Mouse (Mus musculus) embryo, embryonic 11 days (tissue): ENCODE data around the gene St7.

Experiments used
- DNase-seq: peaks from one replicate; pipeline ENCODE4 v3.0.0-alpha.2; 2015

The St7 gene

DNA sequence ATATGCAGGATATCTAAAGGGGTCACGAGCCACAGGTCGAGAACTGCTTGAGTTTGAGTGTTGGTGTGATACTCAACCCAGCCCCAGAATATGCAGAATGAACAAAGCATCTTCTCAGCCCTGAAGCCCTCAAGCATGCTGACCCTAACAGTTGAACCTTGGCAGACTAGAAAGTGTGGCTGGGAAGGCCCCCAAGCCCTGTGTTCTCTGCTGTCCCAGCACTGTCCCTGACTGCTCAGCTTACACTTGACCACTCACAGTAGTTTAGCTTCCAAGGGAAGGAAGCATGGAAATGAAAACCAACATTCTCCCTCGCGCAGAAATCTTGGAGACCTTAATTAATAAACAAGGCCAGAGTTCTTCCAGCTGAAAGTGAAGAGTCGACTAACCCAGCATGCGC, 219.6 kb downstream of the St7 start:
- DNase-seq, result no peak

DNA sequence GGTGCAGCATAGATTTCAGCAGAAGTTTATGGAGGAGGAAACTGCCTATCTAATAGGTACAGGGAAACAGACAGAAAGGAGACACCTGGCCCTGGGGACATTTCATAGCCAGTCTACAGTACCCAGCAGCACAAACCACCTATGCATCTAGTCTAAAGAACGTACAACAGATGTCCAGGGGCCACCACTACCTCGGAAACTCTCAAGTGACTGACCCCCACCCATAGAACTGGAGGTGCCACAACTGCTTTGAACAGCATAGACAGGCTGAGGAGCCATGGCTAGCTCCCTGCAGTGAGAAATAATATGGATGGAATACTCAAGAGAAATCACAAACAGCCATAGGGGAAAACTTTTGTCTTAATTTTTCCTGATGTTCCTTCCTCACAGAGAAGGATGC, 220.1 kb downstream of the St7 start:
- DNase-seq, result no peak

DNA sequence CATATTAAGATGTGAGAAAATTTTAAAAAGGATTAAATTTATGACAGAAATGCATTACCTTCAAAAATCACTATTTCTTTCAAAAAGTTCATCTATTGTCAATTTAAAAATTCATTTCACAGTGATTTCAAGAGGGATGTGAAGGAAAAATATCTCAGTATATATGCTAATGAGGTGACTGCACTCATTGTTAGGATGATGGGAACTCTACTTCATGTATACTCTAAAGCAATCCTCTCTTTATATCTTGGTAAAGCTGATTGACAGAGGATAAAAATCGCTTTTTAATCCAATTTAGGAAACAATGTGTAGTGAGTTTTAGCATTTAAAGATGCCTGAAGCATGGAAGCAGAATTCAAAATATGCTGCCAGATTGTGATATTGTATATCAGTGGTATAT, 220.6 kb downstream of the St7 start:
- DNase-seq, result no peak

DNA sequence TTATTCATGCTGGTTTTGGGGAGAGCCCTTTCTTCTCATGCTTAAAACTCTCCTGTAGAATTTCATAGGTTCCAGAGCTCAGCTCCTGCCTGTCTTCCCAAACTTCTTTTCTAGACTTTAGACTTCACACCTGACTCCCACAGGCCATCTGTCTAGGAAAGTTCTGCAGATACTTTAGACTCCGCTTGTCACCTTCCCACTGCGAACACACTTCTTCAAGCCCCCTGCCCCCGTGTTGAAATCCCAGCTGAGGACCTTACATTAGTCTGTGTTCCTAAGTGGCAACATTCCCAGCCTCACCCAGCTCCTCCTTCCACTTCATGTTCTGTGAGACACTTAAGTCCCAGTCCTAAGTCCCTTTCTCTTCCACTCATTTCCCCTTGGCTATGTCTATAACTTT, 221.6 kb downstream of the St7 start:
- no peak for DNase-seq

DNA sequence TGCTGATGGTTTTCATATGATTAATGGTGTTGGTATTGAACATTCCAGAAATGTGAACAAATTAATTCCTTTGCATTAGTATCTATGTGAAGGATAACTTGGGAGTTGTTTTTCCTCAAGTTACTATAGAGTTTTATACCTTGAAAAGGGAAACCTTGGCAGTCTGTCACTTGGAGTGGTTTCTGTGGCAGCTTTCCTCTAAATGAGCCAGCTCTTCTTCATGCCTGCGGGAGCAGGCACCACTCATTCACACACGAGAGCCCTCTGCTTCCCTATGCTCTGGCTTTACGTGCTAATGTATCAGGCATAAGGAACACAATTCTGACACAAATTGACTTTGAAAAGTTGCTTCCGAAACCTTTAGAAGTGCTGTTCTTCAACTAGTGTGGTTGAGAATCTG, 224.5 kb downstream of the St7 start:
- no peak for DNase-seq

DNA sequence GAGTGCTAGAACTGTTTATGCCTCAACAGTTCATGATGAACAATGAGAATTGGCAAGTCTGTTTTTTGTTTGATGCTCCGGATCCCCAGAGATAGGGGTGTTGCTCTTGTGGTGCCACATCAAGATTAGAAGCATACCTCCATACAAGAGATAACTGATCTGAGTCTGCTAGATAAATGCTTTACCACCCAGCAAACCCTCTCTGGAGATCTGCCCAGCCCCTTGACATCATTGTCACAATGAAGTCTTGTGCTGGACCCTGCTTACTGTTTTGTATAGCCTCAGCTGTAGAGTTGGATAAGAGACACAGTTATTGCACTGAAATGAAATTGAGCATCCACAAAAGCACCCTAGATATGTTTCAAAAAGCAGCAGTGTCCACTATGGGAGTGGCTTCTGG, 229.4 kb downstream of the St7 start:
- DNase-seq, result no peak

DNA sequence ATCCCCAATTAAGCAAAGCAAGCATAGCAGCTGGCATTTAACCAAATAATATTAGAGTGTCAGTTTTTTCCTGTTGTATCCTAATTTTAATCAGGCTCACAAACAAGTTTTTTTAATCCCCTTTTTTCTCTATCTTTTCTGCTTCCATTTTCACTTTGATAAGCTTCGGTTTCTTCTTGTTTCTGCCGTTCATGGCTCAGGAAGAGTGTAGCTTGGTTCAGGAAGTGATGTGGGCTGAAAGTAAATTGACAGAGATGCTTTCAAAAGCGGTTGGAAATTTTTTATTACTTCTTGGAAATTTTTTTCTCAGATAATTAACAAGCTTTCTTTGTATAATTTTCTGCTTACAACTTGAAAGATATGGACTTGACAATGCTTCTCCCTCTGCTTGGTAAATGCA, 230.2 kb downstream of the St7 start:
- DNase-seq, result no peak

DNA sequence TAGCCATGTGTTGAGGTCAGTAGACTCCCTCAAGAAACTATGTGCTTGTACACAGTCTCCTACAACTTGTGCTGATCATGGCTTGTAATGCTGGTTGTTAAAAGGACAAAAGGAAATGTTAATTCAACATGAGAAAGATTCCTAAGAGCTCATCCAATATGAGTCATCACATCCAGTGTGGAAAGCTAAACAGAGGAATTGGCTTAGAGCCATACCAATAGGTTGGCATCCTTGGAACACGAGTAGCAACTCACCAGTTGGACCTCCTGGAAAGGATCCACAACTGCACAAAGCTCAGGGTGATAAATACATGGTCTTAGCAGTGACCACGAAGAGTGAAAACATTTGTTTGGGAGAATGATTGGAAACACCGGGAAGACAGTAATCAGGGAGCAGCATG, 230.6 kb downstream of the St7 start:
- DNase-seq, result no peak

DNA sequence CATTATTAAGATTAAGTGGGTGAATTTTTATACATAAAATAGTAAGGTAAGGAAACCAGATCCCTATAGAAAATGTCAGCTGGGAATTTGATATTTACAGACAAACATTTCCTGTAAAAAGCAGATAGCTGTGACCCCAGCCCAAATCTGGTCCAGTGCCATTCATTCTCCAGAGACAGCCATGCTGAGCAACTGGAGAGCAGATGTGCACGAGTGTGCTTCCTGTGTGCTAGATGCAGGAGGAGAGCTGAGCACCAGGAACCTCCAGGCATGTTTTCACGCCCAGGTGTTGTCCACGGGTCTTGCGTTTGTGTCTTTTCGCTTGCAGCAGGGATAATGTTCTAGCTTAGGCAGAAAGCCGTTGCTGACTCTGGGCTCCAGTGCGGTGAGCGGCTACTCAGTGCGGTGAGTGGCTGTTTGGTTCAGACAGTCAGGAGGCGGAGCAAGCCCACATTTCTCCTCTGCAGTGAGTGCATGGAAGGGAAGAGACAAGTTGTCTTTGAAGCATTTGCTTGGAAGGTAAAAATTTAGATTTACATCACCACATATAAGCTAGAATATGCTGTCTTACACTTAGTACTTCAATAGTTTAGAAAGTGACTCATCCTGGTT, 231.3 kb downstream of the St7 start:
- DNase-seq, result no peak

DNA sequence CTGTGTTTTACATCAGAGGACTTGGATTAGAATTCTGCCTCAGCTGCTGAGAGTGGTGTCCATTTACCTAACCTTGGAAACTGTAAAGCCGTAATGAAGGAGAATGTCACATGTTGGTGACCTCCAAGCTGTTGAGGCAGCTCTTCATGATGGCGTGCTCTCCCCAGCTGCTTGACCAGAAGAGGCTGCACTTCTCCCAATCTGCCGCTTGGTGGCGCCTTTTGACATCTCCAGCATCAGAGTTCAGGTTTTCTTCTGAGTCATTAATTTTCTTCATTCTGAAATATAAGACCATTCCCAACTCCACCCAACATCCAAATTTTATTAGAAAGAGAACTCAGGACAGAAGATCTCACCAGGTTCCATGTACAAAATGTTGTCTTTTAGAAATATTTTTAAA, 232.5 kb downstream of the St7 start:
- no peak for DNase-seq

DNA sequence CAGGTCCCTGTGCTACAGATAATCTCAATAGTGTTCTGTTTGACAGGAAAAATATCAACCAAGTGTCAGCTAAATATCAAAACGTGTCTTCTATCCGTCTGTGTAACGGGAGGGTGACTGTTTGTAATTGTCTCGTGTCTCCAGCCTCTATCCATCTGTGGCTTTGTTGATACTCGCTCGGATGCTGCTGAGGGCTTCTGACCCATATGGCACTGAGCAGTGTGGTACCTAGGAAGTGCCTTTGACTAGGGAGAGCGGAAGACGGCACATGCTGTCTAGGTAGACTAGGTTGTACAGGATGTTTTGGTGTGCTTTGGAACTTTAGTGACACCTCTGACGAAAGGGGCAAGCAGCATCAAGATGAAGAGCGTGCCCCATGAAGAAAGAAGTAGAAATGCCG, 235.0 kb downstream of the St7 start:
- no peak for DNase-seq

DNA sequence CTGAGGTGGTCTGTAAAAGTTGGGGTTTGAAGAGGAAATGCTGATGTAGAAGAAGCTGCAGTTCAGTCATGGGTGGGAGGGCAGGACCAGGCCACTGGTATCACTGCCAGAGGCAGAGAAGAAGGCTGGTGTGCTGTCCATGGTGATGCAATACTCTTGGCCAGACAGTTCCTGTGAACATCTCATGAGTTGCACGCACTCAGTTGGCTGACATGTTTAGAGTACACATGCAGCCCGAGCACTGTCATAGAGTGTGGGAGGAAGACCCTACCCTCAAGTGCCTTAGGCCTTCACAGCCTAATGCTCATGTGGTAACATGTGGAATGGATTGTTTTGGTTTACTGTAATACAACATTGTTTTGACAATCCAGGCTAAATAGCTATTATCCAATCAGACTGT, 238.5 kb downstream of the St7 start:
- DNase-seq, result no peak

DNA sequence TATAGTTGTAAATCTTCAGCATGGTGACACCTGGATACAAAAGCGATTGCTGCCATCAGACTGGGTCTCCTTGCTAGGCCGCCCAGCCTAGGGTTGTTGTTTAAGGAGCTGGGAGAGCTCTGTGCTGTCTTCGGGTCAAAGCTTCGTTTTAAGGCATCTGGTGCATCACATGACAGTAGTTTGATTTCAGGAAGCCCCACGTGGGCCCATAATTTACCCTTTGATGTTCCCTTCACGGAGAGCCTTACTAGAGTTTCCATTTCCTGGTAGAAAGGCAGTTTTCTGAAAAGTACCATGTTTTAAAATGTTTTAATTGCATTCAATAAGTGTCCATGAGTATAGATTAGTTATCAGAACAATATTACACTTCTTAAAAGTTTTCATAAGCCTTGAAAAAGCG, 239.1 kb downstream of the St7 start:
- no peak for DNase-seq

DNA sequence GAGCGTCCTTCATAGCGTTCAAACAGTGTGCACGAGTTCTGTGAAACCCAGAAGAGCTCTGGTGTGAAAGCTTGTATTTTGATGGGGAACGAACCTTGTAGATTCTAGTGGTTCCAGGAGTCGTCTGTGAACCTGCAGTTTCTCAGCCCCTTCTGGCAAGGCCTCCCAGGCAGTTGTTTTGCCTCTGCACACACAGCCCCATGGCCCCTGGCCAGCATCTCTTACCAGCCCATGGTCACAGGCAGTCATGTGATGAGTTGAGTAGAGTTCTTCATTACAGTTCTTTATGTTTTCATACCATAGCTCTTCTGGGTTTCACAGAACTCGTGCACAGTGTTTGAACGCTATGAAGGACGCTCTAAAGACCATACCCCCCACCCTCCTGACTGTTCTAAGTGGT, 240.1 kb downstream of the St7 start:
- DNase-seq, result no peak

DNA sequence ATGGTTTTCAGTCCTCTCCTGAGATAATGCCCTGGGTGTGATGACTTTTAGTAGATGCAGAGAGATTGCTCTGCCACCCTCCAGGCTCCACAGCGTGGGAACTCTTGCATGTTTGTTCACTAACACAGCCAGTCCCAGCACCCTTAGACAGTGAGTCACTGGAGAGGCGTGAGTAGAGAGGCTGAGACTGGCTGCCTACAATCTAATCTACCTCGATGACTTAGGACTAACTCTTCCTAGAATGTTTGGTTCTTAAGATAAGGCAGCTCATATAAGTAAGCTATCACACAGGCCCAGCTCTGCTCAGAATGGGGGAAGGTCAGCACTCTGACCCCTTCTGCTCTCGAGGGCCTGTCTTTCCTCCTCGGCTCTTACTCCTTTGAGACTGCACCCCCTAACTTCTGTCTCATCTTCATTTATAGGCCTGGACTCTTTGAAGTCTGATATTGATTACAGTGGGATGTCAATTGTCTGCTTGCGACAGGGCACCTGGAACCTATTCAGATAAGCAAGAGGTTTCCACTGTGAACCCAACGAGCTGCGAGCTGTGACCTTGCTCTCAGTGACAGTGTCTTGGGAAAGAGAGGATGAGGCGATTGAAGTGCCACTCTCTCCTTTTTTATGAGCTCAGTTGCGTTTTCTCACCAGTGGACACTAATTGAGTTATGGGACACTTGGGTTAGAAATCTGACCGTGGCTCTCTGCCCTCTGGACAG, 246.1 kb downstream of the St7 start:
- no peak for DNase-seq

DNA sequence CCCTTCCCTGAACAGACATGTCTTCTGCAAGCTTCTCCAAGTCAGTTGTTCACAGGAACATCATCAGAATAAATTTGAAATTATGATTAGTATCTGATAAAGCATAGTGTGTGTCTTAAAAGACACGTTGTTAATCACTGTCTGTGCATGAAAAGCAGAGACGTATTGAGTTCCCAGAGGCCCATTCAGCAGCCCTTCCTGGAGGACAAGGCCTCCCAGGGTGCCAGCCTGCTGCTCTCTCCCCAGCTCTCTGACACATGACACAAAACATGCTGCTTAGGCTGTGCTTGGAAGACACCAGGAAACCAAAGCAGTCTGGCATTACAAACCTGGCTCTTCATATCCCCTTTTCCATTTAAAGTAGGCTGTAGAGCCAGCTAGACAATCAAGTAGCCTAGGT, 249.2 kb downstream of the St7 start:
- DNase-seq, result peak; percentile 24

DNA sequence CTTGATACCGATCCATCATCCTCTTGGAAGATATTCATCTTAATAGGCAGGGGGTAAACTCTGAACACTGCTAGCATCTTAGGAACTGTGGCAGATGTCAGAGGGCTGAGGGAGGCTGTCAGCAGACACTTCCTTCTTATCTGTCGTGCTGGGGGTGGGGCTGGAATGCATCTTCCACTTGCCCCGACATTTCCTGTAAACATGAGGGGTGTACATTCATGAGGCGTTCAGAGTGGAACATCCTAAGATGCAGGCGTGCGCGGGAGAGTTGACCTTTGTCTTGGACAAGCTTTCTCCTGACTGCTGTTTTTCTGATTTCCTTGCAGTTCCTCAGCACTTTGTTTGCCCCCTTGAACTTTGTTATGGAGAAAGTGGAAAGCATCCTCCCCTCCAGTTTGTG, 249.6 kb downstream of the St7 start:
- no peak for DNase-seq

DNA sequence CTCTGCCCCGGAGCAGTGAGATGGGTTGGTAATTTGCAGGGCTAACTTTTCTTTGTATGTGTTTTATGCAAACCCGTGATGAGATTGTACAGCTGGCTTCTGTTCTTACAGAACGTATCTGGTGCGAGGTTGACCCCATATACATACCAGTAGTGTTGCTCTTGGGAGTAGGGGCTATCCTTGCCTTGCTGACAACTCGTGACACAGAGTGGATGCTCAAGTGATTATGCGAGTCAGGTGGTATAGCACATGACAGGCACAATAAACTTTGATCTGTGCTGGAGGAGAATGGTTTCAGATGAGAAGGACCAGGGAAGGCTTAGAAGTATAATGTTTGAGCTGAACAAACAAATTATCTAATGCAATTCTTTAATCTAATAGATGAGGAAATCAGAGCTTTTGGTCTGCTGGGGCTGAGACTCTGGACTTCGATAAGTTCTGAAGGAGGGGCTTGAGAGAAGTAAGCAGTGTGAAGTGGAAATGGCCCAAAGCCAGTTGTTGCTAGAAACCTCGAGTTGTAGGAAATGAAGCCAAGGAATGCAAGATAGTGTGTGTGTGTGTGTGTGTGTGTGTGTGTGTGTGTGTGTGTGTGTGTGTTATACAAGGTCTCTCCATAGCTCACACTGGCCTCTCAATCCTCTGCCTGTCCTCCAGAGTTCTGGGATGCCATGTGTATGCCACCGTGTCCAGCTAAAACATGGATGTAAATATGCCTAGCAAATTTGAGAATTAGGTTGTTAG, 251.3 kb downstream of the St7 start:
- no peak for DNase-seq

DNA sequence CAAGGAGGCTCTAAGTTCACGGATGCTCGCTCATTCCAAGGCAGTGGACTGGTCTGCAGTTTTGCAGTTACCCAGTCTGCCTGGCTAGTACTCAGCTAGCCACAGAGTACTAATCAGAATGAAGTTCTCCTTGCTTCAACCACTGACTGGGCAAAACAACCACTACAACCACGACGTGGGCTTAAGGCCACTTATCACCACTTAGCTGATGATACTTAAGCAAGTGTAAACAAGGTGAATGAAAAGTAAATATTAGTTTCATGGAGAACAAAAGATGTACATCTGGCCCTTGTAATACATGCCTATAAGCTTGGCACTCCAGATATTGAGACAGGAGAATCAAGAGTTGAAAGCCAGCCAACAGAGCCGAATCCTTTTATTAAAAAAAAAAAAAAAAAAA, 253.7 kb downstream of the St7 start:
- DNase-seq, result no peak

DNA sequence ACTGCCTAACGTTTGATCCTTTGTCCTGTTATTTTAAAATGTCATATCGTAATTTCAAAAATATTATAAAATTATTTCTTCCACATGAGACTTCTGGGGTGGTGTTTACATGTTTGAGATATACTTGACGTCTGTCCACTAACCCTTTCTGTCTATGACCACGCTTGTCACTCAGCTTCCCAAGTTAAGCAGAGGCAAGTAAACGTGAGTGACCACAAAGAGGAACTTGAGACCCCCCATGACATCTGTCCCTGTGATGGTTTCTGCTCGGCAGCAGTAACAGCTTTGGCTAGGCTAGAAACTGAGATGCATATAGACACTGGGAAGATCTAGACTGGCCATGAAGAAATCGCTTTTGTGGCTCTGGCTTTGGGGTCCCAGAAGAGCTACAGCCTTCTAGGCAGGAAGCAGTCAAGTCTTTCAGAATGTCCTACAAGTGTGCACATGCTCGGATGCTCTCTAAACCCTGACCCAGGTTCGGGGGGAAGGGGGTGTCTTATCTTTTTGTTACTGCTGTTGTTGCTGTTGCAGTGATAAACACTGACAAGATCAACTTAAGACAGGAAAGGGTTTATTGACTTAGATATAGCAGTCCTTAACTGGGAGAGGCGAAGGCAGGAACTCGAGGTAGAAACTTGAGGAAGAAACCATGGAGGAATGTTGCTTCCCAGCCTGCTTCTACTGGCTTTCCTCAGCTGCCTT, 254.5 kb downstream of the St7 start:
- no peak for DNase-seq

DNA sequence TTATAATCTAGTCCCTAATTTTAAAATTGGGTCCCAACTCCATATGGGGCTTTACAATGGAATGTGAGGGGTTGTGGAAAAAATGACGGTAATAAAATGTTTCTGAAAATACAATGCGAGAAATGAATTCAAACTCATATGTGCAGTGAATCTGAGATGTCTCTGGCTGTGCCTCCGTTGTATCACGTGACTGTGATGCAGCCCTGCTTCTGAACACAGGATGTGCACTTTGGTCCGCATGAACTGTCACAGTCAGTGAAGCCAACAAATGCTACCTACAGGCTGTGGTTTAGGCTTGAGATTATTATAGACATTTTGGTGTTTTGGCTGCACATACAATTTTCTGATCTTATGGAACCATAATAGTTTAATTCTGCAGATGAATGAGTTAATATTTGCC, 256.4 kb downstream of the St7 start:
- DNase-seq, result no peak

DNA sequence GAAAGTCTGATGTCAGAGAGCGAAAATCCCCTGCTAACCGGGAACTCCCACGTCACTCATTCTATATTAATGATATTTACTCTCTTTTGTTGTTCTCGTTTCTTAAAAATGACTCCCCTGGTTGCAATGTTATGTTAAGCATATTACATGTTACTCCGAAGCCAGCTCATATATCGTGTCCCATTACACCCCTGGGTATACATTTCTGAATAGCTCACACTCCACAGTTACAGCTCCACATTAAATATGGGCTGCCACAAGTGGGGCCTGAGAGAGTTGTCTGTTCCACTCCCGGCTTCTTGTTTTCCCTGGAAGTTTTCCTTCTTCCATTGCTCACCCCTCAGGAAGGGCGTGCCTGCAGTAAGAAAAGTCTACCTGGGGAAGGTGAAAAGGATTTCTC, 259.0 kb downstream of the St7 start:
- no peak for DNase-seq

DNA sequence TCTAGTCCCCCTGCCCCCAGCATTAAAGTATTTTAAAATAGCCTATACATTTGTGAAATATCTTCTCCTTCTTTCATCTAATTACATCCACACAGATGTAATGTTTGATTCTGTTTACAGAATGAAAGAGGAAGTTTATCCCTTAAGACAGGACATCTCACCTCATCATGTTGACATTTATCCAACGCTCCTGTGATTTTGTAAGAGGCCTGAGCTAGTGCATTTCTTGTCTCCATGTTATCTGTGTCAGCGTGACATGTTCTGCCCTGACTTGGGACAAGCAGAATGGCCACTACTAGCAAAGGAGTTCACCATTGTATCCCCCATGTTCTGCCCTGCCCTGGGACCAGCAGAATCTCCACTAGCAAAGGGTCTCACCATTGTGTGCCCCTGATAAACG, 270.7 kb downstream of the St7 start:
- no peak for DNase-seq
